Mouse (Mus musculus) cerebellum, adult 11 months (tissue): Measurements from ENCODE around the gene Chid1.

ENCODE experiments used
- DNase-seq: peaks from one replicate; pipeline ENCODE4 v3.0.0; 2022

The Chid1 gene

DNA sequence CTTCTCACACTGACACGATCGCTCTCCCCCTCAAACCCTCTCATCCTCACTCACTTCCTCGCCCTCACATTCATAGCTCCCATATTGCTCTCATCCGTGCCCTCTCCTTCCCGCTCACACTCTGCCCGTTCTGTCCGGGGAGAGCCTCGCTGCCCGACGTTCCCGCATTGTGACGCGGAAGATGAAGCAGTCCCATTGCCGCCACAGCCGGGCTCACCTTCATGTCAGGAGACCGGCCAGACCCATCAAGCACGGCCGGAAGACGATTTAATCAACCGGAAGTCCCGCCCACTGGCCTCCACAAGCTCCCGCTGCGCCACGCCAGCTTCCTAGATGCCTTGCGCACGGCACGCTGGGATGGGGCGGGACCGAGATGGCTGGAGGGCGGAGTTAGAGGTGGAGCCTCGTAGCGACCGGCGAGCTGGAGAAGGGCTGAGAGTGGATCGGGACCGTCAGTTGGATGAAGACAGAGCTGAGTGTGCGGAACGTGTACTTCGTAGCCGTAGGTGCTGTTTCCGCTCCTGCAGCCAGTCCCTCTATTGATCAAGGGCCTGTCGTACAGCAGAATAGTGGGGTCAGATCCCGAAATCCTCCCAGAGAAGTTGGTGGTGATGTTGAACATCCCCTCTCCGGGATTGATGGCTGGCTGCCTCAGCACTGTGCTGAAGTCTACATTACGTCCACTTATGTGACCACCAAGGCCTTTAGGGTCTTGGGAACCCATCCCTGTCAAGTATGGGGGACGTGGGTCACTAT lies at the start of gene Chid1:
Gene Chid1 (minus strand): TSS at position 302 of the 756 bp plus-strand sequence.
- peak; percentile 99 for DNase-seq

DNA sequence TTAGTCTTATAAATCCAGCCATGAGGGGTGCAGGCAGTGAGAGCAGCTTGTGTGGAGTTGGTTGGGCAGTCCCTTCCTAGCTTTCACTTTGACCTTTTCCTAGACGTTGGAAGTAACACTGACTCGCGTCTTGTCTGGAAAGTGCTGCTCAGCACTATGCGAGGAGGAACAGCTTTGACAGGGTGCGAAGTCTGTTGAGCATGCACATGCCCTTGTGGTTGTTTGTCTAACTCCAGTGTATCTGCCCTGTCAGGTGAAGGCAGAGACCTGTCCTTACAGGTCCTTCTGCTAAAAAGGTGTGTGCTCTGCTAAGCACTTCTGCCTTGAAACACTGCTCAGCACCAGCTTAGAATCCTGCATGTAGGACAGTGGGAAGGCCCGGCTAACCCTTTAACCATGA lies 49.2 kb upstream of the Chid1 start:
- DNase-seq, result no peak

DNA sequence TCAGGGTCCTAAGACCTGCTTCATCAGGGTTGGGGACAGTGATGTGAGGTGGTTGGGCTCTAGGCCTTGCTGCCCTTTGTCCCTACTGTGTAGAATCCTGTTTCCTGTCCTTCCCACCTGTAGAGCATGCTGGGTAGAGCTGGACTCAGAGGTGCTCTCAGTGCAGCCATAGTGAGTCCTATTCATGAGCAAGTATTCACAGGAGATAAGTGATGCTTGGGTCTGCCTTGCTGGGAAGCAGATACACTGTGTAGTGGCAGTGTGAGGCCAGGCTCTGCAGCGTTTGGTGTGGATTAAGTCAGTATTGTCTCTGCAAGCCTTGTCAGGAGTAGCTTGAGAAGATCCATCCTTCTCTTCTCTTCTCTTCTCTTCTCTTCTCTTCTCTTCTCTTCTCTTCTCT lies 46.2 kb upstream of the Chid1 start:
- DNase-seq, result no peak

DNA sequence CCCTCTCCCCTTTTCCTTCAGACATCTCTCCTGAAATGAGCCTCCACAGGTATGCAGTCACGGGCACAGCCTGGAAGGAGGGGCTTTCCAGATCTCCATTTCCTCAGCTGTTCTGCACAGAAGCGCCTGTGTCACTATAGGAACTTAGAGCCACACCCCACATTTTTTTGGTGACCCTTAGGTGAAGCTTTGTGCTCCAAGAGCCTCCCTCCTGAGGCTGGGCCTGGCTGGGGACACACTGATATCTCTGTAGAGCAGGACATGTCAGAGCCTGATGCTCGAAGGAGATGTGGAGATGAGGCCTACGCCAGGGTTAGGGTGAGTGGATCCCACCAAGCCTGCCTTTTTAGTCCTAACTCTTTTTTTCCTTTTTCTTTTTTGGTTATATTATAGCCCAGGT lies 45.6 kb upstream of the Chid1 start:
- DNase-seq, result no peak

DNA sequence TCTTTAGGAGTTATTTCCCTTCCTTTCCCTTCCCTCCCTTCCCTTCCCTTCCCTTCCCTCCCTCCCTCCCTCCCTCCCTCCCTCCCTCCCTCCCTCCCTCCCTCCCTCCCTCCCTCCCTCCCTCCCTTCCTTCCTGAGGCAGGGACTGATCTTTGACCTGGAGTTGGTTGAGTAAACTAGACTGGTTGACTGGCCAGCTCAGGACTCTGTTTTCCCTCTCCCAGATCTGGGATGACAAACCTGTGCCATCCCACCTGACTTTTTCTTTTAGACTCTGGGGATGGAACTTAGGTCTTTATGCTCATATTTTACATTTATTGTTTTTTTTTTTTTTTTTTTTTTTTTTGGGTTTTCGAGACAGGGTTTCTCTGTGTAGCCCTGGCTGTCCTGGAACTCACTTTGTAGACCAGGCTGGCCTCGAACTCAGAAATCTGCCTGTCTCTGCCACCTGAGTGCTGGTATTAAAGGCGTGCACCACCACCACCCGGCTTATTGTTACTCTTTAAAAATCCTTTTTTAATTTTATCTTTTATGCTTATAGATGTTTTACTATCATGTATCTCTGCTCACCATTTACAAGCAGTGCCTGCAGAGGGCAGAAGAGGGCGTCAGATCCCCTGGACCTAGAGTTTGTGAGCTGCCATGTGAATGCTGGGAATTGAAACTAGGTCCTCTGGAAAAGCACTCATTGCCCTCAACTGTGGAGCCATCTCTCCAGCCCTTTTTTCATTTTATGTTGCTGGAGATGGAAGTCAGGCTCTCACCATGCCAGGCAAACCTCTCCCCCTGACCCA lies 44.6 kb upstream of the Chid1 start:
- no peak for DNase-seq

DNA sequence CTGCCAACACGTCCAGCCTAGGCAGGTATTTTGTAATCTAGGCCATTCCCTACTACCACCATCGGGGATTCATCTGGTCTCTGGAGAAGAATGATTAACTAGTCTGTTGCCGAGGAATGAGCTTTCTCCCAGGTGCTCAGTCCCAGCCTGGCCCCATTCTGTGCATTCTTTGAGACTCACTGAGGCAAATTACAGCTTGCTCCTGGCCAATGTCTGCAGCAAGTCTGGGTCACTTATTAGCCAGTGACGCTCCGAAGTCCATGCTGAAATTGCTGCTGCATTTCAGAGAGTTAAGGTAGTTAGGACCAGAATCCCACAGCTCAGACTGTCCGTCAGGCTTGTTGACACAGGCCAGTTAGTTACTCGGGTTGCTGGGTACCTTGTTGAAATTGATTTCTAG lies 41.7 kb upstream of the Chid1 start:
- no peak for DNase-seq

DNA sequence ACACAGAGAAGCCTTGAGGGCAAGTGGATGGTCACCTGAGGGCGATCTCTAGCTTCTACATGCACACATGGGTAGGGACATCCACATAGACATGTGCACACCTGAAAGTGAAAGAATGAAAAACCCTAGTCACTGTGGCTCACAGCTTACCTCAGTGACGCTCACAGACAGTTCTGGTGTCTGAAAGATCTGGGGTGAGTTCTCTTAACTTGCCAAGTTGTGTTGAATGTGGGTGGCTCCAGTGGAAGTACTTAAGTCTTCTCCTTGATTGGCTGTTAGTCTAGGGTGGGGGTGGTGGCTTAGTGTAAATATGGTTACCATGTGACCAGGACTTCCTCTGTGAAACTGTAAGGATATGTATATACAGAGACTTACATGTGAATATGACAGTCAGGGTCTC lies 39.3 kb upstream of the Chid1 start:
- DNase-seq, result no peak

DNA sequence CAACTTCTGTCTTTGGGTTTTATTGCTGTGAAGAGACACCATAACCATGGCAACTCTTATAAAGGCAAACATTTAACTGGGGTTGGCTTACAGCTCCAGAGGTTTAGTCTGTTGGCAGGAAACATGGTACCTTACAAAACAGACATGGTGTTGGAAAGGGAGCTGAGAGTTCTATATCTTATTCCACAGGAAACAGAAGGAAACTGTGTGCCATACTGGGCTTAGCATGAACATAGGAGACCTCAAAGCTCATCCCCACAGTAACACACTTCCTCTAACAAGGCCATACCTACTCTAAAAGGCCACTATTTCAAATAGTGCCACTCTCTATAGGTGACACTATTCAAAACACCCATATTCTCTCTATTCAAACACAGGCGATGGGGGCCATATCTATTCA lies 38.9 kb upstream of the Chid1 start:
- no peak for DNase-seq

DNA sequence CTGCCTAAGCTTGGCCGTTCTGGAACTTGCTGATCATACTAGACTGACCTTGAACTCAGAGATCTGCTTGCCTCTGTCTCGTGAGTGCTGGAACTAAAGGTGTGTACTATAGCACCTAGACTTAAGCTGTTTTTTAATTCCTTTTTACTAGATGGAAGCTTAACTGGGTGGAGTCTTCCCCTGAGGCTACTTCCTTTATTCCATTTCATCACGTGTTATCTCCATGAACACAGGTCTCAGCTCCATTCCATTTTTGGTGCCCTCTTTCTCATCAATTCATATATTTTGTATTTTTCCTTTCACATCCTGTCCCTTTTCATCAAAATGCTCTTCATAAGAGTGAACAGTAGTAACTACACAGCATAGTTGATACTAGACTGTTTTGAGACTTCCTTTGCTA lies 38.1 kb upstream of the Chid1 start:
- DNase-seq, result no peak

DNA sequence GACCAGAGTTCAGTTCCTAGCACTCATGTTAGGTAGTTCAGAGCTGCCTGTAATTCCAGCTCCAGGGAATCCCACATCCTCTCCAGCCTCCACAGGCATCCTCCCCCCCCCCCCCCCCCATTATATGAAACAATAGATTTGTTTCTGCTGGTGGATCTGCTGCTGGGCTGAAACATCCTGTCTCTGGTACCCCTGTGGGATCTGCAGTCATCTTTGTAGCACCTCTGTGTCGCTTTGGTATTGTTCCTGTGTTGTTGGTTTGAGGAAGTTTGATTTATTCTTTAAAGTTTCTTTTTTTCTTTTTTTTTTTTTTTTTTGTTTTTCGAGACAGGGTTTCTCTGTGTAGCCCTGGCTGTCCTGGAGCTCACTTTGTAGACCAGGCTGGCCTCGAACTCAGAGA lies 35.8 kb upstream of the Chid1 start:
- DNase-seq, result no peak

DNA sequence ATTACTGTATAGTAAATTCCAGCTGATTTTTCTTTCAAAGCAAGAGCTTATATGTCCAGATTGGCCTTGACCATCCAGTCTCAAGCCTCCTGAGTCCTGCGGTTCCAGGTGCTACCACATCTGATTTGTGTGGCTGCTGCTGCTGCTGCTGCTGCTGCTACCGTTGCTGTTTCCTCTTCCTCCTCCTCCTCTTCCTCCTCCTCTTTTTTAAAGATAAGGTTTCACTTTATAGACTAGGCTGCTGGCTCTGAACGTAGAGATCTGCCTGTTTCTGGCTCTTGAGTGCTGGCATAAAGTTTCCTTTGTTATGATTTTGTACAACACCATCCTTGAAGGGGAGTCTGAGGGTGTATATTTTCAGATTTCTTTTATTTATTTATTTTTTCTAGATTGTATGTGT lies 34.4 kb upstream of the Chid1 start:
- no peak for DNase-seq

DNA sequence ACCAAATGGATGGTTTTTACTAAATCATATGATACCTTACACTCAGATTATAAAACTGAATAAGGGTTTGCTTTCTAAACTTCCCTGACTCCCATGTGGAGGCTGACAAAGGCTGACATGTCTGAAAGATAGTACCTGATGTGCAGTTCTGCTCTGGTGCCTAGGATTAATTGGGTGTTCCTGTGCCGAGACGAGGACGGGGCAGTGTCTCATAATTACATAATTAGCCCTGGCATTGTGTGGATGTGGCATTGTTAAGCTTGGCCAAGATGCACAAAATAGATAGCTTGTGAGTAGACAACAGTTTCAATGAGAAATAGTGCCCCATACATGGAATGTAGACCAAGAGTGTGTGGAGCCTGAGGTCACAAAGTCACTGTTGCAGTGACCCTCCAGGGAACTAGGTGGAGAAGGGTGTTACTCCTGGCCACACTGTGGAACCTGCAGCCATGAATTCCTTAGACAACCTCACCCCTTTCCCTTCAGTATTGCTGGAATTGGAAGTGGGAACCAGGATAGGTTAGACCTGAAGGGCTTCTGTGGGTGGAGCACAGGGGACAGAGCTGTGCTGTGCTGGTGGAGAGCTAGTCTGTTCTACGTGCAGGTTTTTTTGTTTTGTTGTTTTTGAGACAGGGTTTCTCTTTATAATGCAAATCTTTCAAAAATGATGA lies 31.1 kb upstream of the Chid1 start:
- DNase-seq, result no peak

DNA sequence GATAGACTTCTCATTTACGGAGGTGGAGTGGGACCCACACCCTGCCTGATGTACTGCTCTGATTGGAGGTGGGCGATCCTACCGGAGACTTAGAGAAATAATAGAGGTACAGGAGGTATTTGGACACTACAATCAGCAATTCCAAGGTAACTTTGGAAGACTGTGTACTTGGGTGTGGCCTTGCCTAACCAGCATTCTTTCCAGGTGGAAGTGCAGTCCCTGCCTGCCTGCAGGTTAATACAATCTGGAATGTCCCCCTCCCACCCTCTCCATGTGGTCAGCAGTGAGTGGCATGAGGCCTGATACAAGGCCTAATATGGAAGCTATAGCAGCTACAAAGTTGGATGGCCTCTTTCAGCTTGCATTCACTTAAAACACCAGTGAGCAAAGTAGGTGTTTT lies 30.3 kb upstream of the Chid1 start:
- DNase-seq, result no peak

DNA sequence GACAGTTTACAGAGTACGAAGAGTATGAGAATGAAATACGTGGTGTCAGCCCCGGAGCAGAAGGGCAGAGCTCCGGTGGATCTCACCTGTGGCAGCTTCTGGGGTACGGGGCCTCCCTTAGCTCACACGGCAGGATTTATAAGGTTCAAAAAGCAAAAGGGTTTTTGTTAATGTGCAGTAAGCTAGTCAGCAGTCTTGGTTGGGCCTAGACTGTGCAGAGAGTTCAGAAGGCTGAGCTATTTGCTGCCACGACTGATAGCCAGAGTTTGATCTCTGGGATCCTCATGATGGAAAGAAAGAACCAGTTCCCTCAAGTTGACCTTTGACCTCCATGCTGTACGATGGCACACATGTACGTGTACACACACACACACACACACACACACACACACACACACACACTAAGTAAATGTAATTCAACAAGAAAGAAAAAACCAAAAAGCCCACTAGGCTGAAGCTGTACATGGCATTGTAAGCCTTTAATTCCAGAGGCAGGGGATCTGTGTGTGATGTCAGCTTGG lies 29.7 kb upstream of the Chid1 start:
- DNase-seq, result no peak

DNA sequence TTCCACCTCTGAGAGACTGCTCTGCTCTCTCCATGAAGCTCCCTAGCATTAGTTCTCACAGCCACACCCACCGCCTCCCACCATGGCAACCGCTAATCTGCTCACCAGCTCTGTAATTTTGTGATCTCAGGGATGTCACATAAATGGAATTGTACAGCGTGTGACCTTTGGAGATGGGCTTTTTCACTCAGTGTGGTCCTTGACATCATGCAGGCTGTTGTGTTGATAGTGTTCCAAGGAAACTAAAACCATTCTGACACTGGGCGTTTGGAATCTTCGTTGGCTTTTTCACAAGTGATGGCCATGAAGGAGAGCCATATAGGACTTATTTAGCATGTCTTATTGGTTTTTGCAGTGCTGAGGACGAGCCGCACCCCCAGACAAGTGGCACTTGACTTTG lies 26.9 kb upstream of the Chid1 start:
- DNase-seq, result no peak

DNA sequence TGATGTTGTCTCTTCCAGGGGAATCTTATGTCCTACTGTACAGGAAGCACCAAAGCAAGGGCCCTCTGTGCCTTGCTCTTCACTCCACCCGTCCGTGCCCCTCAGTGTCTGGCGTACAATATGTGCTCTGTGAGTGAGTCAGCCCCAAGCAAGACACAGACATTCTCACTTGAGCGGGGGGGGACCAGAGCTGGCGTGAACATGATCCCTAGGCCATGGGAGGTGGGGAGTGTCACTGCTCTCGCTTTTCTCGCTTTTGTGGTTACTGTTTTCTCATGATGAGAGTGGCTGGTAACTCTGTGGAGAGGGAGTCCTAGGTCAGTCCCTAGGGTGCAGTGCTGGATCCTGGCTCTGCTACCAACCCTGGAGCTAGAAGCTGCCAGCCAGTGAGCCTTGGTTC lies 24.9 kb upstream of the Chid1 start:
- DNase-seq, result no peak

DNA sequence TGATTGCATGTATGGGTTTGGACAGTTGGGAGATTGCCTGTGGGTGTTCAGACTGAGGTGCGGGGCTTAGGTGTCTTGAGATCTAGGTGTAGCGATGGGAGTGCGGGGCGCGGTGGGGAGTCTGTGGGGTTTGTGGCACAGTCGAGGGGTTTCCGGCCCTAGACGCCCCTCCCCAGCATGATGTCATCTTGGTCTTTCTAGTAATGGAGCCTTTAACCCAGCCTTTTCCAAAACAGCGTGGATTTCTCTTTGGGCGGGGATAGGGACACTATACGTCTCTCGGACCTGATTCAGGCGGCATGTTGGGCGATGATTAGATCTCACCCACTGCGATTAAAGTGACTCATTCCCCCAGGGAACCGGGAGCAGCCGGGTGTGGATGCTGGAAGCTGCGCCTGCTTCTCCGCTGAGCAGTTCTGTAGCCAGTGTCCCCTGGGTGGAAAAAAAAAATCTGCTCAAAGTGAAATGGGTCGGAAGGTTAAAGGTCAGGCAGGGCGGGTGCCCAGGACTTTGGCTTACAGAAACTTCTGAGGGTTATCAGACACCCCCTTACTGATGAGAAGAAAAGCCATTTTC lies 23.3 kb upstream of the Chid1 start:
- DNase-seq, result peak; percentile 54

DNA sequence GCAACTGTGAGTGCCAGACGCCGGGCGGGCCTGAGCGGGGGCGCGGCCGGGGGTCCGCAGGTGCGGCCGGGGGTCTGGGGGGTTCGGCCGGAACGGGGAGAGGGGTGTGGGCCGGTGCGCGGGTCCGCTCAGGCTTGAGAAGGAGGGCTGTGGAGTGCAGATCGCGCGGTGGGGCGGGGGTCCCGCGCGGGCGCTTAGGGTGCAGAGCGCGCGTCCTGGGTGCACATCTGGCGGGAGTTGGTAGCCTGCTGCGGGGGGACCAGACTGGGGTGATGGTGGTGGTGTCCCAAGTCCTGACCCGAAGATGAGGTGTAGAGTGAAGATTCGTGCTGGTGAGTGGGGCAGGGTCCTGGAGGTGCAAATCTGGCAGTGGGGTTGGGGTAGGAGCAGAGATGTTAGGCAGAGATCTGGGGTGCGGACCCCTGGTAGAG lies 22.8 kb upstream of the Chid1 start:
- no peak for DNase-seq

DNA sequence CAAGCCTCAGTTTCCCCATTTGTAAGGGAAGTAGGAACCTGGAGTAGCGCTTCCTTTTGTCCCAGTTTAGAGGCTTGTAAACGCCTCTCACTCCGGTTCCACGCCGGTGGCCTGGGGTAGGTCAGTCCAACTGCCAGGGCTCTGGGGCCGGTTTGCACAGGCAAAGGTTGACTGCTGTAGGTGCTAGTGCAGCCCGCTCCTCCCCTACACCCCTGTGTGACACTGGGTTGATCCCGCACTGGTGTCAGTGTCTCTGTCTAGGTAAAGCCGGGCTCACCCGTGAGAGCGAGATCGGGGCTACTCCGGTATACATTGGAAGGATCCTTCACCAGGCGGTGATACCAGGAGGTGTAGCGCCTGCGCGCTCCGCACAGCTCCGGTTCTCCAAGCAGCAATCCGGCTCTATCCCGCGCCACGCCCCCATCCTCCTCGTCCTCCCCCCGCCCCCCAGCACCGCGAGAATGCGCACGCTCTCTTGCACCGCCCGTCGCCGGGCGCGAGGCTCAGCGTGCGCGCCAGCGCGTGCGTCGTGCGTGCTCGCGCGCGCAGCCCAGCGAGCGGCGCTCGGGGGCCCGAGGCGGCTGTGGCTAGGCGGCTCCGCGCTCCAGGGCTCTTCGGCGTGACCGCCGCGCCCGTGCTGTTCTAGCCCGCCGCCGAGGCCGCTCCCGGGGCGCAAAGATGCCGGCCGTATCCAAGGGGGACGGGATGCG lies 22.2 kb upstream of the Chid1 start, which contains the start of gene Ap2a2:
Gene Ap2a2 (plus strand): TSS at position 492 of the 710 bp plus-strand sequence.
- peak; percentile 88 for DNase-seq

DNA sequence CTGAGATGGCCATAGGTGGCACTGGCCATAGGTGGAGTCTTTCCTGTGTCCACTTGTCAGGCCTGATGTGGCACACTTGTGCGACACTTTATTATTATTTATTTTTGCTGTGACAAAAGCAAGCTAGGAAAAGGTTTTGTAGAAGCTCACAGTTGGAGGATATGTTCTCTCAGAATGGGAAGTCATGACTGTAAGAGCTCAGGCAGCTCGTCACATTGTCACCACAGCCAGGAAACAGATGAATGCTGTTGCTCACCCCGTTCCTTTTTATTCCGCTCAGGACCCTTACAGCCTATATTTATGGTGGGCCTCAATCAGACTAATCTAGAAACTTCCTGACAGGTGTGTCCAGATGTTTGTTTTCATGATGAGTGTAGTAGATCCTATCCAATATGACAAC lies 20.8 kb upstream of the Chid1 start:
- no peak for DNase-seq

DNA sequence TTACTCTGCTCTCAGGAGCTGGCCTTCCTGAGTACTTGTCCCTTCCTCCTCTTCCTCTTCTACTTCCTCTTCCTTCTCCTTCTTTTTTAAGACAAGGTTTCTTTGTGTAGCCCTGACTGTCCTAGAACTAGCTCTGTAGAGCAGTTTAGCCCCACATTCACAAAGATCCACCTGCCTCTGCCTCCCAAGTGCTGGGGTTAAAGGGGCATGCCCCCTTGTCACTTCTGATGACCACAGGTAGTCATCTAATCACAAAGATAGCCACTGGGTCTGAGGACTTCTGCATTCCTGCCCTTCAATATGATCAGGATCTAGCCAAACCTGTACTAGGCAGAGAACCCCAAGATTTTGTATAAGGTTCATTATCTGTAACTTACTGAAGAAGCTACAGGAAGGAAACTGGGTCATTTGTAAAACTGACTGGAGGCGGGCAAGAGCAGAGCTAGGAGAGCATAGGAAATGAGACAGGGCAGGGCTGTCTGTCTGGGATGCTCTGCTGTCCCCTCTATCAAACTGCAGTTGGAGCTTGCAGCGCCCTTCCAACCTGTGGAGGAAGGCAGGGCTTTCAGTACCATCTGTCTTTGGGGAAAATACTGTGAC lies 20.2 kb upstream of the Chid1 start:
- DNase-seq, result no peak

DNA sequence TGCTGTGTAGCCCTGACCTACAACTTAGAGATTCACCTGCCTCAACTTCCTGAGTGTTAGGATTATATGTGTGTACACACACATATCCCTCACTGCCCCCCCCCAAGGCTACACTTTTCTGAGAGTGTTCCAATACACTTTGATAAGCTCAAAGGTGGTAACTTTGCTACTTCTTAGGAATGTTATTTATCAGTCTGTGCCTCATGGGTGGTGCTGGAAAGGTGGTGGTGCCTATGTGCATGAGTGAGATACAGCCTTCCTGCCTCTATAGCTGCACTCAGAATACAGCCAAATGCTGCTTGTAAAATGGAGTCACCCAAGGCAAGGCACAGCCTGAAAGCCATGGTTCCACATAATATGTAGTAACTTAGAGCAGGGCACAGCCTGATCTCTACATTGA lies 19.3 kb upstream of the Chid1 start:
- no peak for DNase-seq
